Mouse (Mus musculus): ENCODE measurements at regions not wholly inside any gene's neighbourhood (a gene's known extent, or its start where the extent isn't known, plus 50 kb on each side); places are given as distances from the start of the nearest gene placed in this dataset.

DNA sequence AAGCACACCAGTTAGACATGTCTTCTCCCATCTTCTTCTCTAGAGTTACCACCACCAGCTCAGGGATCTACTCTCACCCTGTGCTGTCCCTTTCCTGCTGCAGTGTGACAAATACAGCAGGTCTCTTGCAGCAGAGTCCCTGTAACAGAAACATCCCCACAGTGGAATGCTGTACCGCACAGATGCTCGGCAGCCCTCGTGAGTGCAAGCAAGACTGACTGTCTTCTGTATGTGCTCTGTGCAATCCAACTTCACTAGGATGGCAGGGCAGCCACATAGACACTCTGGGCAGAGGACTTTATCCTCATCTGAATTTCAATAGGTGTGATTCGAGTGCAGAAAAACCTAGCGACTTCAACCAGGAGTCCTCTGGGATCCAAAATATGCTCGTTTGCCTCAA lies 84.1 kb upstream of the Cxcl12 start:
- peak; percentile 7 for DNase-seq (ENCODE audit: low read depth)

DNA sequence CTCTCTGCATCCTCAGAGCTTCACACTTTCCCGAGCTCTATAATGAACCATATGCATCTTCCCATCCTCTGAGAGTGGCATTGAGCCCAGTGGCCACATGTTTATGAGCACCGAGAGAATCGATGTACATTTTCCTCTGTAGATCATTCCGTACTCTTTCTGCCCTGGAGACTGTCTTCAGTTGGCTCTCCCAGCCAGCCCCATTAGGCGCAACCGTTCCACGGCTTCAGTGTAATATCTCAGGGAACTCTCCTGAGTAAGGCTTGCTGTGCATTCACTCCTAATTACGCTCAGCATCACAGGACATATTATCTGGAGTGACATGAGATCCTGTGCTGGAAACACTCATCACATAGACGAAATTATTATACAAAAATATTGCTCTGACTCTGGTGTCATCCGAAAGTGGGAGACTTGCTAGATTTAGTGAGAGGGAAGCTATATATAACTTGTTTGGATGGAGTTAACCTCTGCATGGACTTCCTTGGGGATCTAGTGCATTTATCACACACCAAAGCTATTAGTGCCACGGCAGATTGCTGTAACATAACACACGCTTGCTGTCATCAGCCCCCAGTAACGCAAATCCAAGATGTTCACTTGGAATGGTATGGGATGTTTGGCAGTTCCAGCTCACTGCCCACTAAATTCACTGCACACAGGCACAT lies 83.4 kb upstream of the Cxcl12 start:
- DNase-seq (ENCODE audit: low read depth): peak; percentile 30
- TF ChIP-seq CTCF (IDR thresholded peaks at IDR 0.05; ENCODE audit: borderline replicate concordance, extremely low read depth, insufficient read depth, insufficient read length) (no peak), POLR2A (IDR thresholded peaks at IDR 0.05; ENCODE audit: borderline replicate concordance, extremely low read depth, insufficient read depth, insufficient read length, poor library complexity, severe bottlenecking) (no peak)

More for the DNA sequence above, 84.1 kb upstream of the Cxcl12 start:
- TF ChIP-seq CTCF (IDR thresholded peaks at IDR 0.05; ENCODE audit: borderline replicate concordance, extremely low read depth, insufficient read depth, insufficient read length) (no peak), POLR2A (IDR thresholded peaks at IDR 0.05; ENCODE audit: borderline replicate concordance, extremely low read depth, insufficient read depth, insufficient read length, poor library complexity, severe bottlenecking) (no peak)

DNA sequence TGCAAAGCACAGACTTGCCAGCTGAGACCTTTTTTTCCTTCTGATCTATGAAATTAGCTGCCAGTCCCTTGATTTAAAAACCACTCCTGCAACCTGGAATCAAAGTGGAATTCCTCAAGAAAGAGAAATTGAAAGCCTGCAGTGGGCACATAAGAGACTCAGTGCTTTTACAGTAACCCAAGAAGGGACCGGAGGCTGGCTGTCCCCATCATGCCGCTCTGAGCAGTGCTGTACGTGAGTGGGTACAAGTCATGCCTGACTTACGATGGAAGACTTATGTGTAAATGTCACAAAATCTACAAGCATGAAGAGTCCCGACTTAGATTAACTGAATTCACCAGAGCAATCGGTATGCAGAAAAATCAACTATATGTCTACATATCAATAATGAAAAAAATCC lies 73.6 kb upstream of the Cxcl12 start:
- no peak for DNase-seq (ENCODE audit: low read depth)
- no peak for TF ChIP-seq POLR2A (IDR thresholded peaks at IDR 0.05; ENCODE audit: borderline replicate concordance, extremely low read depth, insufficient read depth, insufficient read length, poor library complexity, severe bottlenecking)
- TF ChIP-seq CTCF (IDR thresholded peaks at IDR 0.05; ENCODE audit: borderline replicate concordance, extremely low read depth, insufficient read depth, insufficient read length): no peak

DNA sequence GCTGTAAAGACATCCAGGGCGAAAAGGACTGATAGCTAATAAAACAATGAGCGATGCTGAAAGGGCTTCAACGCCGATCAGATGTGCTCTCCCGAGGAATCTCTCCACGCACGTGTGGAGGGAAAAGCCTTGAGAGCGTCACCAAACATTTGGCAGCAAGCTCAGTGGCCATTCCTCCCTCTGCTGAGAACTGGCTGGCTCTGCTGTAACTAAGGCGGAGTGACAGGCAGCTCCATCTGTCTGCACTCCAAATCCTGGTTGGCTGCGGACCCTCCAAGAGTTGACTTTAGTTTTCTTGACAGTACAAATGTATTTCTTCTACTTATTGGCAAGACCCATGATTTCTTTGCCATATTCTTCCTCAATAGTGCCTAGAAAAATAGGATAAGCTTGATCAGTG lies 68.5 kb upstream of the Cxcl12 start:
- TF ChIP-seq POLR2A (IDR thresholded peaks at IDR 0.05; ENCODE audit: borderline replicate concordance, extremely low read depth, insufficient read depth, insufficient read length, poor library complexity, severe bottlenecking): no peak
- no peak for TF ChIP-seq CTCF (IDR thresholded peaks at IDR 0.05; ENCODE audit: borderline replicate concordance, extremely low read depth, insufficient read depth, insufficient read length)
- peak; percentile 68 for DNase-seq (ENCODE audit: low read depth)

DNA sequence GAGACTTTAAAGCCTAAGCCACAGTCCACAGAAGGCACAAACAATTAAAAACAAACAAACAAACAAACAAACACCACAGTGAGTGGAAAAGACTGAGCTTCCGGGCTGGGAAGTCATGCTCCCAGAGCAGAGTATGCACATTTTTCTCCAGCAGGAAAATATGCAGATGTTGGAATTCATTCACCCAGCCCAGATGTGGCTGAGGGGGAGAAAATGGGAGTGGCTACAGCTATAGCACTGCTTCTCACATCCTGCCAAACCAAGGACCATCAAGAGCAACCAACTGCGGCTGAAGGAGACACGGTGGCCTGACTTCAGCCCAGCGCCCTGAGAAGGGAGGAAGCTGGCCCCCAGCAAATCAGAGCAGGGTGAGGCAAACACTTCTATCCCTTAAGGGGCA lies 65.6 kb upstream of the Cxcl12 start:
- TF ChIP-seq POLR2A (IDR thresholded peaks at IDR 0.05; ENCODE audit: borderline replicate concordance, extremely low read depth, insufficient read depth, insufficient read length, poor library complexity, severe bottlenecking) (no peak), CTCF (IDR thresholded peaks at IDR 0.05; ENCODE audit: borderline replicate concordance, extremely low read depth, insufficient read depth, insufficient read length) (no peak)
- DNase-seq (ENCODE audit: low read depth): no peak

DNA sequence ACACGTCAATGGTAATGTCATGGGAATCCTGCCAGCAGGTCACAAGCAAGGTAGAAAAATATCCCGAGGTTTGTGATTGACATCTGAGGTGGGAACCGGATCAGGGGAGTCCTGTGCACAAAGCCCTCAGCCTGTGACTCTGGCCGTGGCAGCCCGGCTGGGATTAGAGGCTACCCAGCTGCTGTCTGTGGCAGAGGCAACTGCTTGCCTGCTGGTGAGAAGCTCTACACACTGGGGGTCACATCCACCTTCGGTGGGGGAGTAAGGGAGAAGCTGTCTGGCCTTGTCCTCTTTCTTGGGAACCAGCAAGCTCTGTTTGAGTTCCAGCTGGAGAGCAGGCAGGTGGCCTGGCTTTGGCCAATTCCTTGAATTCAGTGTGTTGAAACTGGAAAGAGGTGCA lies 64.3 kb upstream of the Cxcl12 start:
- DNase-seq (ENCODE audit: low read depth): no peak
- no peak for TF ChIP-seq CTCF (IDR thresholded peaks at IDR 0.05; ENCODE audit: borderline replicate concordance, extremely low read depth, insufficient read depth, insufficient read length)
- TF ChIP-seq POLR2A (IDR thresholded peaks at IDR 0.05; ENCODE audit: borderline replicate concordance, extremely low read depth, insufficient read depth, insufficient read length, poor library complexity, severe bottlenecking): no peak

DNA sequence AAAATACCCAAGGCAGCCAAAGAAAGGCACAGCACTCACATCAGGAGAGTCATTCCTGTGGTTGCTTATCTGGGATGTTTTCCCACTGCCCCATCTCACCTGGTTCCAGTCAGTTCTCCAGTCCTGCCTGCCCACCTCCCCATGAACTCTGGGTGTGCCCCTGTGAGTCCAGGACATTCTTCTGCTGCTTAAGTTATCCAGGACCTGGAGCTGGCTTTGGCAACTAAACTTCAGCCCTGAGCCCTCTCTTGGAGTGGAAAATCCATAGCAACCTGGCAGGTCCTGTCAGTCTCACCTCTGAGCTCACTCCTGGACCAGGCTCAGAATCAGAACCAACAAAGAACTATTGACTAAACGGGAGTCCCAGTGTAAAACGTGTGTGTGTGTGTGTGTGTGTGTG lies 63.9 kb upstream of the Cxcl12 start:
- no peak for DNase-seq (ENCODE audit: low read depth)
- TF ChIP-seq CTCF (IDR thresholded peaks at IDR 0.05; ENCODE audit: borderline replicate concordance, extremely low read depth, insufficient read depth, insufficient read length) (no peak), POLR2A (IDR thresholded peaks at IDR 0.05; ENCODE audit: borderline replicate concordance, extremely low read depth, insufficient read depth, insufficient read length, poor library complexity, severe bottlenecking) (no peak)

DNA sequence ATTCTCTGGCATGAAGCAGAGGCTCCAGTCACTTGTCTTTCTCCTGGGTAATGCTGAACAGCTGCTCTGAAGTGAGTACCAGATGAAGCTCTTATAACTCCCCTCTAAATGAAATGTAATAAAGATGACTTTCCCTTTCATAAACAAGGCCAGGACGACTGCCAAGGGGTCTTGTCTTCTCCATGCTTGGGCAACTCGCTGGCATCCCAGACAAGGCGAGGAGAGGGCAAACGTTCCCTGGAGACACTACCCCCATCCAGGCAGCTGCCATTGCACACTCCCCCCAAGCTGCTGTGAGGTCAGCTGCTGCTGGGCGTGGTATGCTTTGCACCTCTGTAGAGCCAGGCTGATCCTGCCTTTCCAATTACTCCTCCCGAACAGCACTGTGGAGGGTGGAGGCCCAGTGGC lies 63.1 kb upstream of the Cxcl12 start:
- TF ChIP-seq POLR2A (IDR thresholded peaks at IDR 0.05; ENCODE audit: borderline replicate concordance, extremely low read depth, insufficient read depth, insufficient read length, poor library complexity, severe bottlenecking) (no peak), CTCF (IDR thresholded peaks at IDR 0.05; ENCODE audit: borderline replicate concordance, extremely low read depth, insufficient read depth, insufficient read length) (no peak)
- DNase-seq (ENCODE audit: low read depth): peak; percentile 60

DNA sequence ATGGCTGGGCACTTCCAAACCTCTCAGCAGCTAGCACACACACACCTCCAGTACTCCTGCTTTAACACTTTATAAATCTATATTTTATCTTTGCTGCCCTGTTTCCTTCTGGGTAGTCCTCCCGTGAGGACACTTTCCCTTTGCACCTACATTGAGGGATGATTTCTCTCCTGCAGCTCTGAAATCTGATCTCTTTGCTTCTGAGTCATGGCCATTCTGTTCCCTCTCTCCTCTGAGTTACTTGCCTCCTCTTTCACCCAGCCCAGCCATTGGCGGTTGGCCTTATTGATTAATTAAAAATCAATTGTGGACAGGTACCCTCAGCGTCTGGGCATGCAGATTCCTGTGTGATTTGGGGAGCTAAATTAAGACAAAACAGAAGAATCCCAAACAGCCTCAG lies 58.0 kb upstream of the Cxcl12 start:
- DNase-seq (ENCODE audit: low read depth): no peak
- TF ChIP-seq CTCF (IDR thresholded peaks at IDR 0.05; ENCODE audit: borderline replicate concordance, extremely low read depth, insufficient read depth, insufficient read length) (no peak), POLR2A (IDR thresholded peaks at IDR 0.05; ENCODE audit: borderline replicate concordance, extremely low read depth, insufficient read depth, insufficient read length, poor library complexity, severe bottlenecking) (no peak)

DNA sequence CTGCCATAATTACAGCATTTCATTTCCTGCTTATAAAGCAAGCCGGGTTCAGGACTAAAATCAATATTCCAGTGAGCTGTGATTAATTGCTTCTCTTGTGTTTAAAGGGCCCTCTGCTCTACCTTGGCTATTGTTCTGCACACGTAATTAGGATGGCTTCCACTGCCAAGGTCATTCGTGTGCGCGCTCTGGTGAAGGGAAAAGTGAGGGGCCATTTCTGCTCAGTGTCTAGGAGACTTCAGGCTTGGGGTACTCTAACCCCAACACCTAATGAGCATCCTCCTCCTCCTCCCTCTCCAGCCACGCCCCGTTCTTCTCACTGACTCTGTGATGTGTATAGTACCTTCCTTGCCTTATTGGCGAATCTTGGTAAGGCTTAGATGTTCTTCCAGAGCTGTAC lies 53.5 kb upstream of the Cxcl12 start:
- peak; percentile 24 for DNase-seq (ENCODE audit: low read depth)
- TF ChIP-seq POLR2A (IDR thresholded peaks at IDR 0.05; ENCODE audit: borderline replicate concordance, extremely low read depth, insufficient read depth, insufficient read length, poor library complexity, severe bottlenecking) (no peak), CTCF (IDR thresholded peaks at IDR 0.05; ENCODE audit: borderline replicate concordance, extremely low read depth, insufficient read depth, insufficient read length) (no peak)

DNA sequence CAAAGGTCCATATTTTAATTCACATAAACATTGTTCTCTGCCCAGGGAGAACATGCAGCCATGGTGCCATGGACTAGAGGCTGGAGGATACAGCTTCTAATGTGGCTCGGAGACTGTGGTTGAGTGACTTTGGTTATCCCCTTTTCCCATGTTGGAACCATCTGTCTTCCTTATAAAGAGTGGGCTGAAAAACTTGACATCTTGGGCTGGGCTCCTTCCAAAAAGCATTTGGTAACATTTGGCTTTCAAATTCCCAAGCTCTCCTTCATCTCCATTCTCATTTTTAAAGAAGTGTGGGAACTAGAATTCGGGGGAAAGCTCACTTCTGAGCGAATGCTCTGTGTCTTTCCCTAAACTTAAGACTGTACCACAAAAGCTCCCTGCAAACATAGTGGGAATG lies 50.3 kb upstream of the Cxcl12 start:
- no peak for DNase-seq (ENCODE audit: low read depth)
- TF ChIP-seq POLR2A (IDR thresholded peaks at IDR 0.05; ENCODE audit: borderline replicate concordance, extremely low read depth, insufficient read depth, insufficient read length, poor library complexity, severe bottlenecking): no peak
- no peak for TF ChIP-seq CTCF (IDR thresholded peaks at IDR 0.05; ENCODE audit: borderline replicate concordance, extremely low read depth, insufficient read depth, insufficient read length)
